Mouse (Mus musculus): ENCODE data around the gene Polr3b.
A peak's percentile ranks its signal among the peaks of the same experiment; 100 is the strongest.

The Polr3b gene

DNA sequence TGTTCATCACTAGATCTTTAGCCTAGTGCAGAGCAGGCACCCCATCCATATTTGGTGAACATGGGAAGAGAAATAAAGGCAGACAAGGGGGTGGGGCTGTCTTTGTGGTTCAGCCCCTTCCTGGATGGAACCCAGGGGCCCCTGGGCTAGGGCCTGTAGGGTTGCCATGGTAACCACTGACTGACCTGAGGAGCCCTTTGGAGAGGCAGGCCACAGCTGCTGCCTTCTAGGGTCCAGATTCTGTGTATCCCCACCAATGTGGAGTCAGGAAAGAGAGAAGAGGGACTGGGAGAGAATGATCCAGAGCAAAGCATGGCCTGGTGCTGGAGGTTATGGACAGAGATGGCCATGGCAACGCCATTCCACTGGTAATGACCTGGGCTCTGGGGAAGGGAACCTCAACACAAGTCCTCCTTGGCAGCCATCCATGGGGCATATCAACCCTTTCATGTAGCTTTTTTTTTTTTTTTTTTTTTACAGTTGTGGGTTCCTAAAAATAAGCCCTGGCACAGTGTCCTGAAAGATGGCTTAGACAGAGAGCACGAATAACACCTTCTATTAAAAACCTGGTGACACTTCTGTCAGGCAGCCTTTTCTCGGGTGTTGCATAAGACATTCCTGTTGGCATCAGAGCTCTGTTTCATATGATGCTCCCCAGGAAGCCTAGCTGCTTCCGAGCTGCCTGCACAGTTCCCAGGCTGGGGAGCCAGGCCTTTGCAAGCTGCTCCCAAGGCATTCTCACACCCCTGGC, 150.5 kb downstream of the Polr3b start:
- peak; percentile 69 for DNase-seq

DNA sequence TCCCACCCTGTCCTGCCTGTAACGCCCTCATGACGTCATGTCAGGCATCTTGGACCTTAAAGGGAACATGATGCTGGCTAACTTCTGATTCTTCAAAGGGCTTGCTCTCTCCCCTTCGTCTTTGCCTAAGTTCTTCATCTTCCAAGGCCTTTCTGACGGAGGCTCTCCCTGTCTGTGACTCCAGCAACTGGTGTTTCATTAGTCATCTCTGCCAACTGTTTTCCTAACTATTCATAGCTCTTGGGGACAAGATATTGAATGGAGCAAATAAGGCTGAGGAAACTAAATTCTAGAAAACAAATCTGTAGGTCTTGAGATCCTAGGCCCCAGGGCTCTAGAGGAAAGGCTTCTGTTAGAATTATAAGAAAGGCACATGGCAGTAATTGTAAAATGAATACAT, 151.8 kb downstream of the Polr3b start:
- DNase-seq: no peak

DNA sequence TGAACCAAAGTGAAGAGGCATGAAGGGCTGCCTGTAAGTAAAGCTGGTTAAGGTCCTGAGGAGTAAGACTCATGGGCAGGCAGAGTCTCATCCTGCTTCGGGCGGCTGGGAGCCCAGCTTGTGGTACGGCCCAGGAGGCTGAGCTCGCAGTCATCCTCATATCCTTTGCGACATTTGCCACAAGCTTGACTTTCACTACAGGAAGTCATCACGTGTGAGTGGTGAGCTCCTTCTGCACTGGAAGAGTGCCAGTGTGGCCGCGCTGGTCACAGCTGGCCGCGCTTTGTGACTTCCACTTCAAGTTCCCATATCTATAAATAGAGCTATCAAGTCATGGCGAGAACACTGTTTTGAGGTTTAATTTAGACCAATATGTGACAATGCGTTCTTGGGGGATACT, 152.5 kb downstream of the Polr3b start:
- DNase-seq: no peak

Data from cerebellum, adult 11-12 months (tissue).